Mouse (Mus musculus) forebrain, embryonic 10.5 days (tissue): ENCODE measurements around the gene Ndufc2. TPM values are rescaled to one million over a fixed set of nuclear protein-coding genes. Genes with fewer than 3 reads are reported as not detected.

Experiments
- DNase-seq: peaks from one replicate; pipeline ENCODE4 v3.0.0-alpha.2; 2017; ENCODE audit warnings: low spot score; ENCODE audit errors: extremely low spot score
- H3K27ac ChIP-seq: fragments of 300-500 bp; sonication (generic); 2 replicates; pipeline ENCODE4 v1.5.1; 2016; ENCODE audit warnings: mild to moderate bottlenecking
- H3K27me3 ChIP-seq: fragments of 300-500 bp; sonication (generic); 2 replicates; pipeline ENCODE4 v1.6.1; 2016; ENCODE audit warnings: mild to moderate bottlenecking; ENCODE audit not compliant: poor library complexity, severe bottlenecking
- H3K36me3 ChIP-seq: fragments of 300-500 bp; sonication (generic); replicated peaks from 2 replicates; pipeline ENCODE4 v1.6.1; 2016; ENCODE audit warnings: mild to moderate bottlenecking, moderate library complexity
- H3K4me1 ChIP-seq: fragments of 300-500 bp; sonication (generic); 2 replicates; pipeline ENCODE4 v1.6.1; 2016
- H3K4me3 ChIP-seq: fragments of 300-500 bp; sonication (generic); 2 replicates; pipeline ENCODE4 v1.5.1; 2016; ENCODE audit warnings: mild to moderate bottlenecking, moderate library complexity
- H3K9me3 ChIP-seq: fragments of 300-500 bp; sonication (generic); 2 replicates; pipeline ENCODE4 v1.6.1; 2016; ENCODE audit warnings: mild to moderate bottlenecking, moderate library complexity
- WGBS: fragments of 180-500 bp; shearing (Covaris S2); methylation state at CpG from one replicate; pipeline ENCODE4 v1.1.7; 2016; 5-methylcytosine and 5-hydroxymethylcytosine counted together
- polyA plus RNA-seq: library from polyadenylated mRNA; unstranded; fragments of >200 nt; fragmentation: Nextera tagmentation; extraction: Ambion mirVana; gene quantifications from 2 replicates; pipeline ENCODE4 v1.2.1, GENCODE M21; 2016

Ndufc2 gene
- polyA plus RNA-seq, 1 experiment from 2014 or later: 320 TPM

- H3K27me3 ChIP-seq: no peaks in the 10 kb centered on the region
- no peaks in the 10 kb centered on the region for H3K9me3 ChIP-seq
- WGBS: 96% methylated on average over 6 of the region's 6 CpGs
- H3K4me3 ChIP-seq: no peak overlapping the region
- no peaks in the 10 kb centered on the region for H3K4me1 ChIP-seq
- no peak for DNase-seq
- H3K36me3 ChIP-seq: peaks cover 70% of the 10 kb centered on the region
- H3K27ac ChIP-seq: no peak overlapping the region
These were observed 7.7 kb upstream of the Ndufc2 start for GRCm38 (mm10) chr7:97392079-97392445.

GRCm38 (mm10) chr7:97394375-97394774, 5.4 kb upstream of the Ndufc2 start:
- DNase-seq: no peak
- no peak overlapping the region for H3K4me3 ChIP-seq
- H3K27ac ChIP-seq: no peak overlapping the region
- H3K27me3 ChIP-seq: no peaks in the 10 kb centered on the region
- H3K36me3 ChIP-seq: peaks cover 47% of the 10 kb centered on the region
- peaks cover 1% of the 10 kb centered on the region for H3K4me1 ChIP-seq
- no peaks in the 10 kb centered on the region for H3K9me3 ChIP-seq
- 87% methylated on average over 2 of the region's 2 CpGs for WGBS

- H3K4me1 ChIP-seq: peaks cover 26% of the 10 kb centered on the region
These were observed 860 bp upstream of the Ndufc2 start for GRCm38 (mm10) chr7:97398943-97399342.

GRCm38 (mm10) chr7:97407145-97407544, 7.3 kb downstream of the Ndufc2 start:
- Histone ChIP-seq H3K36me3 (peaks cover 79% of the 10 kb centered on the region), H3K9me3 (peaks cover 11% of the 10 kb centered on the region; the same call in 1 of the 2 replicates), H3K27me3 (no peaks in the 10 kb centered on the region), H3K27ac (no peak overlapping the region), H3K4me1 (no peaks in the 10 kb centered on the region), H3K4me3 (no peak overlapping the region)
- WGBS: 94% methylated on average over 10 of the region's 10 CpGs
- DNase-seq: no peak

More at GRCm38 (mm10) chr7:97398943-97399342, 860 bp upstream of the Ndufc2 start:
- Histone ChIP-seq H3K36me3 (peaks cover 28% of the 10 kb centered on the region), H3K9me3 (peaks cover 20% of the 10 kb centered on the region; the same call in 1 of the 2 replicates), H3K27me3 (no peaks in the 10 kb centered on the region), H3K27ac (no peak overlapping the region), H3K4me3 (no peak overlapping the region)
- WGBS: 93% methylated on average over 6 of the region's 6 CpGs
- no peak for DNase-seq

- no peaks in the 10 kb centered on the region for H3K27me3 ChIP-seq
- DNase-seq: no peak
- H3K36me3 ChIP-seq: peaks cover 59% of the 10 kb centered on the region
- WGBS: 88% methylated on average over 2 of the region's 2 CpGs
- H3K9me3 ChIP-seq: no peaks in the 10 kb centered on the region
- no peaks in the 10 kb centered on the region for H3K4me1 ChIP-seq
- no peak overlapping the region for H3K4me3 ChIP-seq
- H3K27ac ChIP-seq: no peak overlapping the region
These were observed 11.3 kb downstream of the Ndufc2 start for GRCm38 (mm10) chr7:97411106-97411505.

- H3K27me3 ChIP-seq: no peaks in the 10 kb centered on the region
- 84% methylated on average over 3 of the region's 3 CpGs for WGBS
- H3K36me3 ChIP-seq: peaks cover 59% of the 10 kb centered on the region
- no peak for DNase-seq
- no peak overlapping the region for H3K27ac ChIP-seq
- H3K9me3 ChIP-seq: no peaks in the 10 kb centered on the region
- H3K4me1 ChIP-seq: no peaks in the 10 kb centered on the region
- no peak overlapping the region for H3K4me3 ChIP-seq
These were observed 11.8 kb downstream of the Ndufc2 start for GRCm38 (mm10) chr7:97411575-97411974.

- Histone ChIP-seq H3K27me3 (no peaks in the 10 kb centered on the region), H3K9me3 (no peaks in the 10 kb centered on the region), H3K27ac (no peak overlapping the region), H3K4me3 (no peak overlapping the region), H3K4me1 (peaks cover 3% of the 10 kb centered on the region; the same call in 1 of the 2 replicates), H3K36me3 (peaks cover 38% of the 10 kb centered on the region)
- DNase-seq: no peak
- WGBS: 95% methylated on average over 1 of the region's 1 CpGs
These were observed 14.2 kb downstream of the Ndufc2 start for GRCm38 (mm10) chr7:97413981-97414380.

GRCm38 (mm10) chr7:97414426-97414825, 14.6 kb downstream of the Ndufc2 start:
- H3K4me3 ChIP-seq: no peak overlapping the region
- H3K9me3 ChIP-seq: no peaks in the 10 kb centered on the region
- H3K27ac ChIP-seq: no peak overlapping the region
- peaks cover 5% of the 10 kb centered on the region; the same call in 1 of the 2 replicates for H3K4me1 ChIP-seq
- WGBS: 90% methylated on average over 1 of the region's 1 CpGs
- H3K36me3 ChIP-seq: peaks cover 34% of the 10 kb centered on the region
- H3K27me3 ChIP-seq: no peaks in the 10 kb centered on the region
- DNase-seq: no peak

- 69% methylated on average over 9 of the region's 9 CpGs for WGBS
- H3K27ac ChIP-seq: no peak overlapping the region
- peaks cover 5% of the 10 kb centered on the region; the same call in 1 of the 2 replicates for H3K4me1 ChIP-seq
- H3K27me3 ChIP-seq: no peaks in the 10 kb centered on the region
- no peak for DNase-seq
- H3K9me3 ChIP-seq: no peaks in the 10 kb centered on the region
- H3K36me3 ChIP-seq: peaks cover 28% of the 10 kb centered on the region
- no peak overlapping the region for H3K4me3 ChIP-seq
These were observed 15.3 kb downstream of the Ndufc2 start for GRCm38 (mm10) chr7:97414915-97415687.

GRCm38 (mm10) chr7:97416473-97416872, 16.7 kb downstream of the Ndufc2 start:
- H3K9me3 ChIP-seq: no peaks in the 10 kb centered on the region
- no peak overlapping the region for H3K4me3 ChIP-seq
- no peaks in the 10 kb centered on the region for H3K27me3 ChIP-seq
- DNase-seq: no peak
- H3K27ac ChIP-seq: no peak overlapping the region
- 76% methylated on average over 4 of the region's 4 CpGs for WGBS
- peaks cover 5% of the 10 kb centered on the region; the same call in 1 of the 2 replicates for H3K4me1 ChIP-seq
- H3K36me3 ChIP-seq: peaks cover 14% of the 10 kb centered on the region

GRCm38 (mm10) chr7:97416906-97417777, 17.3 kb downstream of the Ndufc2 start, which contains the start of gene Thrsp:
Gene Thrsp, minus strand, starts transcription at chr7:97417730.
- no peak within 1 kb of the TSS for H3K4me3 ChIP-seq
- H3K27me3 ChIP-seq: no peaks in the 10 kb centered on the region
- no peaks in the 10 kb centered on the region for H3K9me3 ChIP-seq
- H3K27ac ChIP-seq: no peak within 1 kb of the TSS
- 85% methylated on average over 25 of the region's 25 CpGs for WGBS
- no peak for DNase-seq
- peaks cover 10% of the 10 kb centered on the region for H3K36me3 ChIP-seq
- peaks cover 5% of the 10 kb centered on the region; the same call in 1 of the 2 replicates for H3K4me1 ChIP-seq

GRCm38 (mm10) chr7:97418717-97419116, 18.9 kb downstream of the Ndufc2 start:
- Histone ChIP-seq H3K36me3 (no peaks in the 10 kb centered on the region), H3K4me1 (peaks cover 5% of the 10 kb centered on the region; the same call in 1 of the 2 replicates), H3K27me3 (no peaks in the 10 kb centered on the region), H3K4me3 (no peak overlapping the region), H3K9me3 (no peaks in the 10 kb centered on the region), H3K27ac (no peak overlapping the region)
- no peak for DNase-seq
- WGBS: 75% methylated on average over 5 of the region's 5 CpGs
